In genomic region chr17:72889556-72890397, GRCm38 (mm10) we compare ENCODE assay signal across 8 mouse cellular contexts. TPM values are rescaled to one million over a fixed set of nuclear protein-coding genes. Genes with fewer than 3 reads are reported as not detected.
DNase-seq lines count a peak whose midpoint lies in the region; ATAC-seq and TF ChIP-seq lines count a peak whose summit lies in the region.

No protein-coding gene starts in this region.

- H3K4me1 ChIP-seq in hindbrain, embryonic 10.5 days (replicated peaks) = peaks cover 12% of the 10 kb centered on the region

- CTCF ChIA-PET in Patski (lab: Charles Lee) = interaction anchor here (0.6 to 1.5 kb wide), 5 partner anchors 18 to 370 kb away, joined by 3 read pairs; no protein-coding TSS in a partner anchor

- H3K4me3 ChIP-seq in hindbrain, embryonic 10.5 days = peak overlapping the region; percentile 23; the same call in 1 of the 2 replicates
- H3K4me3 ChIP-seq in layer of hippocampus, adult 2 months = no peak overlapping the region

- ATAC-seq in Patski = peak; percentile 21

- 17% methylated on average over 20 of the region's 20 CpGs for WGBS in hindbrain, embryonic 10.5 days

- H3K9me3 ChIP-seq in hindbrain, embryonic 10.5 days = no peaks in the 10 kb centered on the region

- TF ChIP-seq CTCF in Patski (IDR thresholded peaks at IDR 0.05) = peak; percentile 76
- TF ChIP-seq CTCF in layer of hippocampus, adult 2 months (conservative IDR thresholded peaks at IDR 0.05) = peak; percentile 82

- peak overlapping the region; percentile 69 for H3K27ac ChIP-seq in hindbrain, embryonic 10.5 days
- peak overlapping the region; percentile 77 for H3K27ac ChIP-seq in layer of hippocampus, adult 2 months

- in situ Hi-C loops in Patski (cut with MboI; ENCODE audit: low pct_unique_long_range_greater_than_20kb) = loop anchor here (5.0 kb wide), 1 partner anchor 308 kb away; no protein-coding TSS in a partner anchor

- no peaks in the 10 kb centered on the region for H3K36me3 ChIP-seq in hindbrain, embryonic 10.5 days

- peaks cover 2% of the 10 kb centered on the region for H3K27me3 ChIP-seq in Patski
- 0 out of 2 replicates have a peak, but pooled peaks cover 6% of the 10 kb centered on the region for H3K27me3 ChIP-seq in hindbrain, embryonic 10.5 days (ENCODE audit: insufficient read depth, poor library complexity, severe bottlenecking)

- DNase-seq in Patski (ENCODE audit: low read depth, low spot score) = peak; percentile 13
- DNase-seq in cerebellum, adult 11-12 months = peak; percentile 25
- DNase-seq in forelimb bud, embryonic 11.5 days (ENCODE audit: low read depth, low spot score) = peak; percentile 79
- peak; percentile 70 for DNase-seq in hindbrain, embryonic 10.5 days (ENCODE audit: low spot score)
- DNase-seq in layer of hippocampus, adult 2 months (ENCODE audit: low spot score in 2 of 2) = peak; percentile 79 to 83
- DNase-seq in lung, postnatal 10 days = peak; percentile 85
- DNase-seq in retina, embryonic 14.5 days (ENCODE audit: low spot score) = peak; percentile 87
- DNase-seq in yolk sac, embryonic 10.5 days (ENCODE audit: low spot score) = peak; percentile 30

- POLR2A ChIA-PET in Patski (lab: Charles Lee) = no interaction called here

RNA-seq across cellular contexts. Expression of gene Lbh, which starts 28.3 kb away (rescaled TPM):
- 72.5 TPM for polyA plus RNA-seq in Patski (2021)
- polyA plus RNA-seq in hindbrain, embryonic 10.5 days (2016; fragmentation: Nextera tagmentation; extraction: Ambion mirVana) = 2.4 and 2.6 TPM in 2 replicates
- 10 to 100 TPM; 31.4 to 34.8 TPM for total RNA-seq in layer of hippocampus, adult 2 months (2021)

RNA-seq across cellular contexts. Expression of gene Ypel5, which starts 53.5 kb away (rescaled TPM):
- polyA plus RNA-seq in Patski (2021) = 42.7 TPM
- 34.2 and 49.1 TPM in 2 replicates for polyA plus RNA-seq in hindbrain, embryonic 10.5 days (2016; fragmentation: Nextera tagmentation; extraction: Ambion mirVana)
- total RNA-seq in layer of hippocampus, adult 2 months (2021) = 10 to 100 TPM; 89.8 to 91.3 TPM

Comparison
In these comparisons a context has a peak if more than half of its experiments do, and no peak if none do; other contexts are left out.
1. DNase-seq: peak in every context shown above with its lines; median percentile 87 in retina, embryonic 14.5 days; 85 in lung, postnatal 10 days; 81 in layer of hippocampus, adult 2 months; 79 in forelimb bud, embryonic 11.5 days; 70 in hindbrain, embryonic 10.5 days; 30 in yolk sac, embryonic 10.5 days; 25 in cerebellum, adult 11-12 months; 13 in Patski.
2. RNA of gene Lbh, which starts 28.3 kb away (polyA plus RNA-seq): 72.5 TPM in Patski (single experiment); 2.4 to 2.6 TPM in hindbrain, embryonic 10.5 days; every median in the first group is over 10 times any median in the second.